Mouse (Mus musculus): Measurements from ENCODE around the gene Rgp1.

GRCm38 (mm10) chr4:43612534-43612933 lies 34.0 kb downstream of the Rgp1 start:
- no peak for TF ChIP-seq CTCF (IDR thresholded peaks at IDR 0.05; ENCODE audit: control insufficient read depth, insufficient read depth, insufficient replicate concordance, low read depth, low read length)
- no peak for TF ChIP-seq POLR2A (IDR thresholded peaks at IDR 0.05; ENCODE audit: control insufficient read depth, low read depth, low read length)

Data from testis, adult 2 months (tissue).